Mouse (Mus musculus) myocyte (in vitro differentiated cells): ENCODE measurements around the gene Pax6. TPM values are rescaled to one million over a fixed set of nuclear protein-coding genes. Genes with fewer than 3 reads are reported as not detected.

ENCODE experiments used
- H3K27me3 ChIP-seq: one replicate; pipeline ENCODE4 v1.6.1; 2011; ENCODE audit not compliant: control insufficient read depth, insufficient read depth, insufficient read length
- H3K36me3 ChIP-seq: one replicate; pipeline ENCODE4 v1.6.1; 2011; ENCODE audit not compliant: control insufficient read depth, insufficient read depth
- H3K4me2 ChIP-seq: one replicate; pipeline ENCODE4 v1.6.1; 2011; ENCODE audit warnings: low read depth, control low read depth
- H3K4me3 ChIP-seq: one replicate; pipeline ENCODE4 v1.5.1; 2011; ENCODE audit warnings: mild to moderate bottlenecking, control low read depth, moderate library complexity
- H3K79me2 ChIP-seq: one replicate; pipeline ENCODE4 v1.6.1; 2011; ENCODE audit not compliant: control insufficient read depth, insufficient read depth
- H3ac ChIP-seq: one replicate; pipeline ENCODE4 v1.6.1; 2011; ENCODE audit not compliant: control insufficient read depth, insufficient read length
- CEBPB ChIP-seq: IDR thresholded peaks from 2 replicates; pipeline ENCODE4 v1.6.1; 2011; ENCODE audit warnings: mild to moderate bottlenecking, moderate library complexity; ENCODE audit not compliant: poor library complexity, insufficient read depth, severe bottlenecking
- E2F4 ChIP-seq: IDR thresholded peaks from one replicate; pipeline ENCODE4 v1.6.1; 2011; ENCODE audit warnings: mild to moderate bottlenecking, control low read depth, moderate library complexity; ENCODE audit not compliant: insufficient read depth
- MAX ChIP-seq: IDR thresholded peaks from one replicate; pipeline ENCODE4 v1.6.1; 2011; ENCODE audit warnings: low read depth, mild to moderate bottlenecking, control low read depth
- MYOD1 ChIP-seq, 3 experiments: IDR thresholded peaks; one replicate each; pipeline ENCODE4 v1.6.1; 2011; ENCODE audit warnings: control low read depth in 2 of 3, low read depth in 2 of 3, mild to moderate bottlenecking in 2 of 3, moderate library complexity in 1 of 3; ENCODE audit not compliant: insufficient read length in 2 of 3, control insufficient read depth in 1 of 3
- MYOG ChIP-seq, 3 experiments: IDR thresholded peaks; one replicate each; pipeline ENCODE4 v1.6.1; 2011; ENCODE audit warnings: control low read depth in 2 of 3, low read depth in 2 of 3, mild to moderate bottlenecking in 2 of 3; ENCODE audit not compliant: insufficient read length in 2 of 3, control insufficient read depth in 1 of 3, insufficient read depth in 1 of 3
- POLR2A ChIP-seq: IDR thresholded peaks from one replicate; pipeline ENCODE4 v1.6.1; 2011; ENCODE audit warnings: low read depth, mild to moderate bottlenecking, control low read depth, moderate library complexity; ENCODE audit not compliant: insufficient read length
- POLR2AphosphoS2 ChIP-seq: IDR thresholded peaks from one replicate; pipeline ENCODE4 v1.6.1; 2011; ENCODE audit warnings: low read depth, control low read depth; ENCODE audit not compliant: insufficient read length
- REST ChIP-seq: IDR thresholded peaks from one replicate; pipeline ENCODE4 v1.6.1; 2011; ENCODE audit warnings: mild to moderate bottlenecking, control low read depth, moderate library complexity; ENCODE audit not compliant: insufficient read depth, insufficient read length
- SRF ChIP-seq: IDR thresholded peaks from one replicate; pipeline ENCODE4 v1.6.1; 2011; ENCODE audit warnings: low read depth; ENCODE audit not compliant: control insufficient read depth, insufficient read length
- TCF12 ChIP-seq: IDR thresholded peaks from one replicate; pipeline ENCODE4 v1.6.1; 2011; ENCODE audit warnings: mild to moderate bottlenecking, control low read depth; ENCODE audit not compliant: poor library complexity, insufficient read depth, severe bottlenecking
- TCF3 ChIP-seq: IDR thresholded peaks from one replicate; pipeline ENCODE4 v1.6.1; 2011; ENCODE audit warnings: low read depth, control low read depth; ENCODE audit not compliant: insufficient read length
- USF1 ChIP-seq: IDR thresholded peaks from one replicate; pipeline ENCODE4 v1.6.1; 2011; ENCODE audit warnings: low read depth, mild to moderate bottlenecking, control low read depth, moderate library complexity
- polyA plus RNA-seq: library from polyadenylated mRNA; unstranded; fragments of >200 nt; fragmentation: generic; extraction: Trizol; gene quantifications from one replicate; pipeline ENCODE4 v1.2.1, GENCODE M21; 2012; ENCODE audit warnings: missing spikeins

Gene Pax6
- polyA plus RNA-seq, result 0.37 TPM

DNA sequence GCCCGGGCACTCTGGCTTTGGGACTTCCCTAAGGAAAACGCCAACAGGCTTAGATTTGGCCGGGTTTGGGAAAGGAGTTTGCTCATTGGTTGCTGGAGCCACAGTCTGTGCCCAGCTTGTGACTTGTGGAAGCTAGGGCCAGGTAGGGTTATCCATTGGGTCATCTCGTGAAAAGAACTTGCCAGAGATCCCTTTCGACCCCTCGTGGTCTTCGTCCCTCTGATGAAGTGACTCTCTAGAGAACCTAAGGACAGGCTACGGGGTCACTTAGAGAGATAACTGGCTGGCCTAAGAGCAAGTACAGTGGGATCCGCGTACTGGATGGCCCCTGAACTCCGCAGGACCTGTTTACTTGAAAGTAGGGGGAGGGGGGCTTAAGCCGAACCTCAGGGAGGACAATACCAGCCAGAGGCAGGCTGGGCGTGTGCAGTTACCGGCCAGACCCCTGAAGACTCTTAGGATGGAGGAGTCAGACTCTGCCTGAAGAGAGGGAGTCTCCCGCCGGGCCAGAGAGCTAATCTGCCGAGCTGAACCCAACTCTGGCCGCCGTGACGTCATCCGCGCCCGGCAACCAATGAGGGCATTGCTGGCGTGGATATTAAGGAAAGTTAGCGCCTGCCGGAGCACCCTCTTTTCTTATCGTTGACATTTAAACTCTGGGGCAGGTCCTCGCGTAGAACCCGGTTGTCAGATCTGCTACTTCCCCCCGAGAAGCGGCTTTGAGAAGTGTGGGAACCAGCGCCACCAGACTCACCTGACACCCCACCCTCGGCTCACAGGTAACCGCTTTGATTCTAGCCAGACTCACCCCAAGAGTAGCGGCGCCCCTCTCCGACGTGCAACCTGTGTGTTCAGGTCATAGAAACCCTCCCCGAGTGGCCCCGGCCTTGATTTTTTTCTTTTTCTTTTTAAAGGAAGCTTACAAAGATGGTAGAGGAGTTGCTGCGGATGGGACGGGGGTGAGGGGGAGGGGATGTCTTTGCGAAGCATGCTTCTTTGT is at the start of gene Pax6:
Pax6 (plus strand) TSS at position 630 of the 1,000 bp plus-strand sequence.
- Histone ChIP-seq H3K4me3 (no peak within 1 kb of the TSS), H3K4me2 (no peak within 1 kb of the TSS), H3K79me2 (no peaks in the 10 kb centered on the region), H3K27me3 (peaks cover 52% of the 10 kb centered on the region), H3K36me3 (no peaks in the 10 kb centered on the region), H3ac (no peak within 1 kb of the TSS)
- TF ChIP-seq POLR2AphosphoS2 (no peak), SRF (no peak), MYOD1 (IDR thresholded peaks at IDR 0.05; ENCODE audit: control insufficient read depth in 1 of 3, insufficient read length in 2 of 3, low read depth in 2 of 3) (no peak), MAX (no peak), TCF12 (no peak), TCF3 (no peak), USF1 (no peak), MYOG (IDR thresholded peaks at IDR 0.05; ENCODE audit: control insufficient read depth in 1 of 3, insufficient read depth in 1 of 3, insufficient read length in 2 of 3, low read depth in 2 of 3) (no peak), E2F4 (no peak), POLR2A (no peak)

DNA sequence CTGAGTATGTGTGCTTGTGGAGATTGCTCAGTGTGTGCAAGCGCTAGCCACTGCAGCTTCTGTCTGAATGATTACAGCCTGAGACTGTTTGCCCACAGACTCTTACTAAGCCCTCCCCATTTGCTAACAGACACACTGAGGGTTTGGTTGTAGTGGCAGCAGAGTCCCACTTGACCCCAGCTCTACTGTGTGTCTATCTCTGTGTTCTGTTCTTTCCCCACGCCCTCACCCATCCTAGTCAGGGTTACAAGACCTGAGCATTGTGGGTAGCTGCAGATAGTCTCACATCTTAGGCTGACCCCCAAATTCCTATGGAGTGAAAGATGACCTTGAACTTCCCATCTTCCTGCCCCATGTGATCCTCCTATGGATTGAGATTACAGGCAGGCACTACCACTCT is 19.8 kb upstream of the Pax6 start:
- H3K36me3 ChIP-seq, result no peaks in the 10 kb centered on the region
- TF ChIP-seq MYOD1 (IDR thresholded peaks at IDR 0.05; ENCODE audit: control insufficient read depth in 1 of 3, insufficient read length in 2 of 3, low read depth in 2 of 3), result no peak

DNA sequence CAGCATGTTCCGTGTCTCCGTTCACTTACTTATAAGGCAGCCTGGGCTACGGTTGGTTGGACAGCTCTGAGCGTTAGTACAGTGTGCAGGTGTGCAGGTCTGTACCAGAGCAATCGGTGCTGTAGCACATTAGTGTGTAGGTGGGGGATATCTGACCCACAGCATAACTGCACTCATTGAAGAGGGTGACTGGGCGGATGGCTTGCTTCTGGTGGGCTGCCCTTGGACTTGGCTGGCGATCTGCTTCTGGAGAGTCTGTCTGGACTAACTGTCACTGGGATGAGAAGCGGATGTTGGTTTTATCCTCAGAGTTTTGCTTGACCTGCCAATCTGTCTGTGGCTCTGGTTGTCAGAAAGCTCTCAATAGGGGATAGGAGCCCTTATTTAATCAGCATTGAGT is 12.2 kb upstream of the Pax6 start:
- Histone ChIP-seq H3K4me2 (no peak overlapping the region), H3K79me2 (no peaks in the 10 kb centered on the region), H3K36me3 (no peaks in the 10 kb centered on the region), H3ac (no peak overlapping the region), H3K27me3 (peaks cover 24% of the 10 kb centered on the region), H3K4me3 (no peak overlapping the region)
- TF ChIP-seq E2F4 (no peak), TCF3 (no peak), SRF (no peak), POLR2AphosphoS2 (no peak), CEBPB (no peak), MYOG (IDR thresholded peaks at IDR 0.05; ENCODE audit: control insufficient read depth in 1 of 3, insufficient read depth in 1 of 3, insufficient read length in 2 of 3, low read depth in 2 of 3) (no peak), USF1 (no peak), TCF12 (no peak)

More for the DNA sequence above, 19.8 kb upstream of the Pax6 start:
- Histone ChIP-seq H3K4me2 (no peak overlapping the region), H3K4me3 (no peak overlapping the region), H3ac (no peak overlapping the region), H3K79me2 (no peaks in the 10 kb centered on the region), H3K27me3 (no peaks in the 10 kb centered on the region)

DNA sequence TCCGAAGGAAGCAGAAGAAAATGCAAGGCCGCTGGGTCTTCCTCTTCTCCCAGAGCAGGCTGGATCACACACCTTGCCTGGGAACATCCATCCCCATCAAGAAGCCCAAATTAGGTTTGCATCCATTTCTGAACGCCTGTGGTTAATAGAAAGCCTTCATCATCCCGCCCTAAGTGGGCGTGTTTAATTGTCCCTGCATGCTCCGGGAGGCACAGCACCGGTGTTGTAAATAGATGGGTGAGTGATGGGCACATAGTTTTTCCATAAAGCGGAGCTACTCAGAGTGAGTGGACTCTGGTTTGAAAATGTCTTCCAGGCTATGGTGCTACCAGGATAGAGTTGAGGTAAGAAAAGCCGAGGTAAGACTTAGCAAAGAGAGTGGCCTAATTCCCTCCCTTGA is 9.3 kb upstream of the Pax6 start:
- Histone ChIP-seq H3K4me3 (no peak overlapping the region), H3ac (no peak overlapping the region), H3K79me2 (no peaks in the 10 kb centered on the region), H3K27me3 (peaks cover 38% of the 10 kb centered on the region), H3K4me2 (no peak overlapping the region), H3K36me3 (no peaks in the 10 kb centered on the region)
- no peak for TF ChIP-seq MYOD1 (IDR thresholded peaks at IDR 0.05; ENCODE audit: control insufficient read depth in 1 of 3, insufficient read length in 2 of 3, low read depth in 2 of 3)
- no peak for TF ChIP-seq REST

DNA sequence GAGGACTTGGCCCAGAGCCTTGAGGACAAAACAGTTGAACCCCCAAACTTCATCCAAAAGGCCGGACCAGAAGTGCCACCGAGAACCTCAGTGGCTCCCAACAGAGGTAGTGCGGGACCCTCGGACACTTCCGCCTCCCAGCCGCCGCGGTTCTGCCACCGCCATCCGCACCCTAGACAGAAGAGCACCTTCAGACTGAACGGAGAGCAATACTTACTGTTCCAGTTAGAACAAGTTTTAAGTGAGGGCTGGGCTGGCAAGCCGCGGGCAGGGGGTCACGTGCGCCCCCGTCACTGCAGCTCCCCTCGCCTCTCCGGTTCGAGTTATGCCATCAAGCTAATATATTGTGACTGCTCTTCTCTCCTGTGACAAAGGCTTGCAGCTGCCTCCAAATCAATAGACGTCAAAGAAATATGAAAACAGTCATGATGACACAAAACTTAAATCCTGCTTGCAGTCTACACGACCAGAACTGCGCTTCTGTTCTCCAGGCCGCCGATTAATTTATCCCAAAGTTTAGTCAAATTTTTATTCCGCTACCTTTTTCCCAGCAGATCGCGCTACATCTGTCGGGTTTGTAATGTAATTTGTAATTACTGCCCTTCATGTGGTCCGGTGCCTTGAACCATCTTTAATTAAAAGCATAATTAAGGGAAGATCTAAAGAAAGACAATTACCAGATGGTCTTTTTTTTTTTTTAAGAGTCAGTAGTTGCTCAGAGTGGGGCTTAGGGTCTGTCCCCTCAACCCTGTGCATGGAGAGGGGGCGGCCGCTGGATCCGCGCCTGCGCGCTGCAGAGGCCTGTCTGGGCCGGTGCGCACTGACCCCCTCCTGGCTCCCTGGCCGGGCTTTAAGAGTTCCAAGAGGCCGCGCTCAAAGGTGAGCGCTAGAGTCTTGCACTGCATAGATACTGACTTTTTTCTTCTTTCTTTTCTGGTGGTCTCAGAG is 8.5 kb upstream of the Pax6 start:
- Histone ChIP-seq H3K36me3 (no peaks in the 10 kb centered on the region), H3ac (no peak overlapping the region), H3K4me2 (no peak overlapping the region), H3K27me3 (peaks cover 41% of the 10 kb centered on the region), H3K79me2 (no peaks in the 10 kb centered on the region), H3K4me3 (no peak overlapping the region)
- TF ChIP-seq POLR2A (no peak), USF1 (no peak), TCF12 (no peak), MAX (no peak)
